In genomic region chr9:121299223-121299755, GRCm38 (mm10) we compare ENCODE assay signal across 8 mouse cellular contexts. TPM values are rescaled to one million over a fixed set of nuclear protein-coding genes. Genes with fewer than 3 reads are reported as not detected.
DNase-seq lines count a peak whose midpoint lies in the region; ATAC-seq and TF ChIP-seq lines count a peak whose summit lies in the region.

No protein-coding gene starts in this region.

- WGBS in cerebellum, adult 2 months: 36% methylated on average over 9 of the region's 9 CpGs
- 64% methylated on average over 9 of the region's 9 CpGs for WGBS in heart, embryonic 15.5 days
- WGBS in liver, embryonic 16.5 days (ENCODE audit: insufficient replicate concordance): 71% methylated on average over 9 of the region's 9 CpGs

- H3K27me3 ChIP-seq in cerebellum, adult 2 months (ENCODE audit: control insufficient read depth, insufficient read depth, low read length): no peaks in the 10 kb centered on the region
- 0 out of 2 replicates have a peak, but pooled peaks cover 10% of the 10 kb centered on the region for H3K27me3 ChIP-seq in heart, embryonic 15.5 days
- H3K27me3 ChIP-seq in liver, embryonic 16.5 days (ENCODE audit: control insufficient read depth, insufficient read depth, low read depth, low read length): peaks cover 10% of the 10 kb centered on the region

- H3K27ac ChIP-seq in cerebellum, adult 2 months (ENCODE audit: insufficient read depth, low read length): 0 out of 2 replicates have a peak overlapping the region, but pooled peaks have one; percentile 6
- H3K27ac ChIP-seq in heart, embryonic 15.5 days: peak overlapping the region; percentile 82
- no peak overlapping the region for H3K27ac ChIP-seq in liver, embryonic 16.5 days (ENCODE audit: low read length)

- DNase-seq in cerebellum, adult 2 months: no peak
- DNase-seq in cerebellum, adult 18-20 months: no peak
- no peak for DNase-seq in adrenal gland, postnatal 25 days
- no peak for DNase-seq in urinary bladder, postnatal 14 days (ENCODE audit: low spot score)
- no peak for DNase-seq in right cerebral cortex, postnatal 4 days

- H3K4me1 ChIP-seq in cerebellum, adult 2 months (ENCODE audit: control insufficient read depth, insufficient read depth, low read length): peaks cover 37% of the 10 kb centered on the region
- H3K4me1 ChIP-seq in heart, embryonic 15.5 days (replicated peaks): peaks cover 57% of the 10 kb centered on the region
- H3K4me1 ChIP-seq in liver, embryonic 16.5 days (ENCODE audit: control insufficient read depth, low read depth, low read length): peaks cover 23% of the 10 kb centered on the region

- no peak for TF ChIP-seq CTCF in cerebellum, adult 2 months (IDR thresholded peaks at IDR 0.05; ENCODE audit: borderline replicate concordance, insufficient read depth, low read depth, low read length)

- ATAC-seq in CD4-positive, CD25-positive, alpha-beta regulatory T cell, adult 4 months: peak; percentile 42
- no peak for ATAC-seq in heart, embryonic 15.5 days (replicated peaks; ENCODE audit: insufficient number of reproducible peaks, insufficient read depth, low FRiP score, low read depth)
- ATAC-seq in liver, embryonic 16.5 days (ENCODE audit: low read depth): no peak

- TF ChIP-seq POLR2A in cerebellum, adult 2 months (IDR thresholded peaks at IDR 0.05; ENCODE audit: borderline replicate concordance, insufficient read depth, low read length): no peak

- H3K9me3 ChIP-seq in heart, embryonic 15.5 days (replicated peaks): no peaks in the 10 kb centered on the region
- no peaks in the 10 kb centered on the region for H3K9me3 ChIP-seq in liver, embryonic 16.5 days (replicated peaks; ENCODE audit: control insufficient read depth, low read length)

- peak overlapping the region; percentile 98 for H3K4me2 ChIP-seq in heart, embryonic 15.5 days
- peak overlapping the region; percentile 90; the same call in 1 of the 2 replicates for H3K4me2 ChIP-seq in liver, embryonic 16.5 days (ENCODE audit: low read depth, low read length)

- peak overlapping the region; percentile 50 for H3K4me3 ChIP-seq in cerebellum, adult 2 months (replicated peaks; ENCODE audit: insufficient read depth, low read depth, low read length)
- peak overlapping the region; percentile 75 for H3K4me3 ChIP-seq in heart, embryonic 15.5 days
- H3K4me3 ChIP-seq in liver, embryonic 16.5 days (ENCODE audit: low read depth, low read length): no peak overlapping the region

- peak overlapping the region; percentile 96 for H3K9ac ChIP-seq in heart, embryonic 15.5 days
- no peak overlapping the region for H3K9ac ChIP-seq in liver, embryonic 16.5 days (ENCODE audit: low read depth, low read length)

- no peaks in the 10 kb centered on the region for H3K36me3 ChIP-seq in heart, embryonic 15.5 days
- H3K36me3 ChIP-seq in liver, embryonic 16.5 days (ENCODE audit: control insufficient read depth, insufficient read depth): no peaks in the 10 kb centered on the region

RNA-seq across cellular contexts. Expression of gene Trak1, which starts 2.0 kb away (rescaled TPM):
- polyA plus RNA-seq in cerebellum, adult 2 months (2012; rRNA removed): 103 TPM in 2 replicates
- polyA plus RNA-seq in CD4-positive, CD25-positive, alpha-beta regulatory T cell, adult 4 months (2017; shearing (Covaris generic)): 10 to 100 TPM in 1 of 2 experiments, 1 to 10 TPM in 1; 8.9 to 10.7 TPM
- 37.0 and 46.4 TPM in 2 replicates for polyA plus RNA-seq in heart, embryonic 15.5 days (2015; fragmentation: Nextera tagmentation; extraction: Ambion mirVana)
- polyA plus RNA-seq in liver, embryonic 16.5 days (2015; fragmentation: Nextera tagmentation; extraction: Ambion mirVana): 3.8 and 5.2 TPM in 2 replicates
- total RNA-seq in adrenal gland, postnatal 25 days (2021): 70.3 and 73.5 TPM in 2 replicates

RNA-seq across cellular contexts. Expression of gene Ulk4, which starts 22.3 kb away (rescaled TPM):
- polyA plus RNA-seq in cerebellum, adult 2 months (2012; rRNA removed): 2.1 and 2.5 TPM in 2 replicates
- 1 to 10 TPM; 1.5 to 6.2 TPM for polyA plus RNA-seq in CD4-positive, CD25-positive, alpha-beta regulatory T cell, adult 4 months (2017; shearing (Covaris generic))
- polyA plus RNA-seq in heart, embryonic 15.5 days (2015; fragmentation: Nextera tagmentation; extraction: Ambion mirVana): 89.3 and 95.4 TPM in 2 replicates
- polyA plus RNA-seq in liver, embryonic 16.5 days (2015; fragmentation: Nextera tagmentation; extraction: Ambion mirVana): 29.5 and 30.8 TPM in 2 replicates
- 1.9 and 3.2 TPM in 2 replicates for total RNA-seq in adrenal gland, postnatal 25 days (2021)
